Mouse (Mus musculus): Measurements from ENCODE around the gene Uba1.
"Not testable (repeated sequence)": the region's sequence is repeated elsewhere in the genome, so short reads cannot be mapped to it uniquely, and the experiment has no call there.

The Uba1 gene

GRCm38 (mm10) chrX:20728681-20729080, 70.6 kb downstream of the Uba1 start:
- no peak for DNase-seq (ENCODE audit: low spot score in 2 of 2)

GRCm38 (mm10) chrX:20730048-20730447, 71.9 kb downstream of the Uba1 start:
- not testable (repeated sequence) for DNase-seq (ENCODE audit: low spot score in 2 of 2)
